Comparison of ENCODE assay signal across 9 mouse cellular contexts in the genomic region with DNA sequence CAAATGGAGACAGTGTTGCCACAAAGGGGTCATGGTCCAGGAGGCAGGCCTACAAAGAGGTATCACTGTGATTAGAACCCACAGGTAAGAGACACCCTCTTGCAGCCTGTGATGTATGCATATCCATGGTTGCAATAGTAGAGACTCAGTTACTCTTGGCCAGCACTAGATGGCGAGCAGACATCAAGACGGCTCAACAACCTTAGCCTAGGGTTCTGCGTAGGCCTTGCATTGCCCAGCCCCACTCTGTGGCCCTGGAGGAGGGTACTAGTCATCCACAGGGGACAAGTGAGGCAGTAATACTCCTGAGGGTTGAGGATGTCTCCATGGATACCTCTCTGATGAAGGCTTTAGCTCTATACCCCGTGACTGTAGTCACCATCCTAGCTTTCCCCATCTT. TPM values are rescaled to one million over a fixed set of nuclear protein-coding genes. Genes with fewer than 3 reads are reported as not detected.
DNase-seq lines count a peak whose midpoint lies in the region; ATAC-seq and TF ChIP-seq lines count a peak whose summit lies in the region.
"Had no signal": no experiment of that assay in that cellular context is flagged by ENCODE, and none has a peak within 500 bp of the region (broad histone marks: within the 10 kb centered on the region; RNA-seq: fewer than 3 reads in every experiment).

No protein-coding gene starts in this region.

- 0 out of 2 replicates have a peak, but pooled peaks have one; percentile 24 for ATAC-seq in hindbrain, embryonic 14.5 days (ENCODE audit: low FRiP score)
- ATAC-seq in liver, embryonic 11.5 days (replicated peaks; ENCODE audit: low FRiP score): peak; percentile 31; the same call in 1 of the 2 replicates

- intact Hi-C loops in gastrocnemius, postnatal 14 days (cut with DNase I; ENCODE audit: low total_unique reads): no loop called here

- no peak overlapping the region for H3K27ac ChIP-seq in hindbrain, embryonic 14.5 days
- no peak overlapping the region for H3K27ac ChIP-seq in hindbrain, embryonic 10.5 days
- H3K27ac ChIP-seq in ES-Bruce4 (ENCODE audit: insufficient read depth, low read length): peak overlapping the region; percentile 21; the same call in 1 of the 2 replicates
- no peak overlapping the region for H3K27ac ChIP-seq in liver, embryonic 11.5 days (ENCODE audit: low read depth, low read length)
- H3K27ac ChIP-seq: heart, embryonic 15.5 days had no signal

- no peaks in the 10 kb centered on the region for H3K4me1 ChIP-seq in hindbrain, embryonic 14.5 days (replicated peaks; ENCODE audit: control insufficient read depth, insufficient read depth, low read length)
- H3K4me1 ChIP-seq in hindbrain, embryonic 10.5 days (replicated peaks): peaks cover 22% of the 10 kb centered on the region
- peaks cover 9% of the 10 kb centered on the region for H3K4me1 ChIP-seq in ES-Bruce4 (ENCODE audit: control insufficient read depth, insufficient read depth, low read length)
- H3K4me1 ChIP-seq in liver, embryonic 11.5 days (replicated peaks; ENCODE audit: control insufficient read depth, insufficient read depth, low read length): no peaks in the 10 kb centered on the region

- H3K27me3 ChIP-seq in hindbrain, embryonic 14.5 days (ENCODE audit: control insufficient read depth, insufficient read depth, low read length): no peaks in the 10 kb centered on the region
- no peaks in the 10 kb centered on the region for H3K27me3 ChIP-seq in hindbrain, embryonic 10.5 days (ENCODE audit: insufficient read depth, poor library complexity, severe bottlenecking)
- H3K27me3 ChIP-seq in ES-Bruce4 (ENCODE audit: control insufficient read depth, insufficient read depth, low read length, poor library complexity, severe bottlenecking): no peaks in the 10 kb centered on the region
- no peaks in the 10 kb centered on the region for H3K27me3 ChIP-seq in liver, embryonic 11.5 days (replicated peaks; ENCODE audit: control insufficient read depth, insufficient read depth, low read length)
- H3K27me3 ChIP-seq: heart, embryonic 15.5 days had no signal

- no peak overlapping the region for H3K9ac ChIP-seq in hindbrain, embryonic 14.5 days
- H3K9ac ChIP-seq in ES-Bruce4 (ENCODE audit: low read depth, poor library complexity, severe bottlenecking): no peak overlapping the region
- H3K9ac ChIP-seq in liver, embryonic 11.5 days (ENCODE audit: low read depth, low read length): no peak overlapping the region
- H3K9ac ChIP-seq: heart, embryonic 15.5 days had no signal

- TF ChIP-seq POLR2A in ES-Bruce4 (IDR thresholded peaks at IDR 0.05; ENCODE audit: insufficient read depth, low read length): no peak

- no peak for TF ChIP-seq EP300 in ES-Bruce4 (IDR thresholded peaks at IDR 0.05; ENCODE audit: insufficient read depth, low read depth, low read length)

- no peaks in the 10 kb centered on the region for H3K9me3 ChIP-seq in hindbrain, embryonic 14.5 days (ENCODE audit: control insufficient read depth, low read length)
- no peaks in the 10 kb centered on the region for H3K9me3 ChIP-seq in hindbrain, embryonic 10.5 days
- peaks cover 9% of the 10 kb centered on the region; the same call in 1 of the 2 replicates for H3K9me3 ChIP-seq in ES-Bruce4 (replicated peaks; ENCODE audit: control insufficient read depth, insufficient read depth, low read length, poor library complexity, severe bottlenecking)
- H3K9me3 ChIP-seq in liver, embryonic 11.5 days (ENCODE audit: control insufficient read depth, low read length): no peaks in the 10 kb centered on the region
- H3K9me3 ChIP-seq: heart, embryonic 15.5 days had no signal

- H3K4me2 ChIP-seq in hindbrain, embryonic 14.5 days (replicated peaks): no peak overlapping the region
- no peak overlapping the region for H3K4me2 ChIP-seq in liver, embryonic 11.5 days
- H3K4me2 ChIP-seq: heart, embryonic 15.5 days had no signal

- peak; percentile 64 for TF ChIP-seq CTCF in ES-Bruce4 (IDR thresholded peaks at IDR 0.05; ENCODE audit: low read depth, low read length)

- DNase-seq in hindbrain, embryonic 14.5 days (ENCODE audit: low spot score): no peak
- DNase-seq in hindbrain, embryonic 10.5 days (ENCODE audit: low spot score): no peak
- peak; percentile 49 for DNase-seq in 3T3-L1 (ENCODE audit: low read depth, low spot score)
- no peak for DNase-seq in liver, embryonic 11.5 days (ENCODE audit: low spot score)
- DNase-seq in frontal cortex, postnatal 14 days (ENCODE audit: low spot score in 2 of 2): no peak
- no peak for DNase-seq in gastrocnemius, postnatal 14 days
- DNase-seq in Muller cell, postnatal 12 days (ENCODE audit: inconsistent ontology term): no peak

- no peaks in the 10 kb centered on the region for H3K36me3 ChIP-seq in hindbrain, embryonic 14.5 days (replicated peaks; ENCODE audit: control insufficient read depth, insufficient read depth)
- no peaks in the 10 kb centered on the region for H3K36me3 ChIP-seq in hindbrain, embryonic 10.5 days
- no peaks in the 10 kb centered on the region for H3K36me3 ChIP-seq in ES-Bruce4 (ENCODE audit: control insufficient read depth, insufficient read depth, low read length, poor library complexity, severe bottlenecking)
- H3K36me3 ChIP-seq in liver, embryonic 11.5 days (ENCODE audit: control insufficient read depth, insufficient read depth, low read length): no peaks in the 10 kb centered on the region
- H3K36me3 ChIP-seq: heart, embryonic 15.5 days had no signal

- 76% methylated on average over 4 of the region's 4 CpGs for WGBS in hindbrain, embryonic 14.5 days
- WGBS in hindbrain, embryonic 10.5 days: 81% methylated on average over 4 of the region's 4 CpGs
- 57% methylated on average over 4 of the region's 4 CpGs for WGBS in liver, embryonic 11.5 days

- H3K4me3 ChIP-seq in hindbrain, embryonic 14.5 days (replicated peaks; ENCODE audit: low read length): no peak overlapping the region
- no peak overlapping the region for H3K4me3 ChIP-seq in hindbrain, embryonic 10.5 days
- no peak overlapping the region for H3K4me3 ChIP-seq in ES-Bruce4 (ENCODE audit: low read depth, low read length)
- H3K4me3 ChIP-seq in liver, embryonic 11.5 days (ENCODE audit: low read depth, low read length): no peak overlapping the region
- H3K4me3 ChIP-seq: heart, embryonic 15.5 days had no signal

RNA-seq across cellular contexts. Expression of a gene that starts 44.1 kb away (rescaled TPM):
- polyA plus RNA-seq in hindbrain, embryonic 14.5 days (2014; fragmentation: Nextera tagmentation; extraction: Ambion mirVana): not detected in 2 replicates
- polyA plus RNA-seq in hindbrain, embryonic 10.5 days (2016; fragmentation: Nextera tagmentation; extraction: Ambion mirVana): not detected in 2 replicates
- not detected in 2 replicates for polyA plus RNA-seq in ES-Bruce4 (2011; ENCODE audit: insufficient read depth, insufficient read length, low read depth, missing spikeins)
- polyA plus RNA-seq in liver, embryonic 11.5 days (2014; fragmentation: Nextera tagmentation; extraction: Ambion mirVana): 0.08 TPM in 1 of 2 replicates, not detected in the other
- total RNA-seq in gastrocnemius, postnatal 14 days (2021): not detected

RNA-seq across cellular contexts. Expression of a gene that starts 59.0 kb away (rescaled TPM):
- 0.64 TPM in 1 of 2 replicates, not detected in the other for polyA plus RNA-seq in hindbrain, embryonic 14.5 days (2014; fragmentation: Nextera tagmentation; extraction: Ambion mirVana)
- 0.25 TPM in 1 of 2 replicates, not detected in the other for polyA plus RNA-seq in hindbrain, embryonic 10.5 days (2016; fragmentation: Nextera tagmentation; extraction: Ambion mirVana)
- not detected in 2 replicates for polyA plus RNA-seq in ES-Bruce4 (2011; ENCODE audit: insufficient read depth, insufficient read length, low read depth, missing spikeins)
- polyA plus RNA-seq in liver, embryonic 11.5 days (2014; fragmentation: Nextera tagmentation; extraction: Ambion mirVana): 78.7 and 82.3 TPM in 2 replicates
- not detected for total RNA-seq in gastrocnemius, postnatal 14 days (2021)

Comparison
In these comparisons a context has a peak if more than half of its experiments do, and no peak if none do; other contexts are left out.
1. RNA of a gene that starts 59.0 kb away (polyA plus RNA-seq): 78.7 to 82.3 TPM in liver, embryonic 11.5 days; 0.64 TPM in hindbrain, embryonic 14.5 days, 0.25 TPM in hindbrain, embryonic 10.5 days and not detected in ES-Bruce4; every median in the first group is over 10 times any median in the second.